Mouse (Mus musculus): Measurements from ENCODE around the gene Brsk1.

The Brsk1 gene

DNA sequence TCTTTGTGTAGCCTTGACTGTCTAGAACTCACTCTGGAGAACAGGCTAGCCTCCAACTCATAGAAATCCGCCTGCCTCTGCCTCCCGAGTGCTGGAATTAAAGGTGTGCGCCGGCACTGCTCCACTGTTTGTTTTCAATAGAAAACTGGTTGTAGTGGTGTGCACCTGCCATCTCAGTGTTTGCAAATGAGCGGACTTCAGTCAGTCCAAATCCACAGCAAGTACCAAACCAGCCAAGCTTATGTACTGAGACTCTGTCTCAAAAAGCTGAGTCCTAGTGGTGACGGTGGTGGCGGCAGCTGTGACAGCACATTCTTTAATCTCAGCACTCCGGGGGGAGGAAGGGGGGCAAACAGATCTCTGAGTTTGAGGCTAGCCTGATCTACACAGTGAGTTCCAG lies 21.9 kb upstream of the Brsk1 start:
- DNase-seq (ENCODE audit: low spot score in 2 of 2): no peak

DNA sequence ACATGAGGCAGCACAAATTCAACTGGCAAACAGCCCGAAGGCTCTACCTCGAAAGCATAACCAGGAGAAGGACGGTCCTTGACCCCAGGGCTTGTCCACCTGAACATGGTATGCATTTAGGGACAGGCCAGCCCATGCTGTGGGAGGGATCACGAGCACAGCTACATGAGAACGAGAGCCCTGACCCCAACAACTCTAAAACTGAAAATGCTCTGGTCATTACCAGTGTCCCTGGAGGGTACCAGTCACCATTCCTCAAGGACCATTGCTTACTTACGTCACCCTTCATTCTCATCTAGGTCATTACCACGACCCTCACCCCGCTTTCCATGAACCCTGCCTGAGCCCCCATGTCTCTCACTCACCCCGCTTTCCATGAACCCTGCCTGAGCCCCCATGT lies 21.2 kb upstream of the Brsk1 start:
- DNase-seq (ENCODE audit: low spot score in 2 of 2): no peak

DNA sequence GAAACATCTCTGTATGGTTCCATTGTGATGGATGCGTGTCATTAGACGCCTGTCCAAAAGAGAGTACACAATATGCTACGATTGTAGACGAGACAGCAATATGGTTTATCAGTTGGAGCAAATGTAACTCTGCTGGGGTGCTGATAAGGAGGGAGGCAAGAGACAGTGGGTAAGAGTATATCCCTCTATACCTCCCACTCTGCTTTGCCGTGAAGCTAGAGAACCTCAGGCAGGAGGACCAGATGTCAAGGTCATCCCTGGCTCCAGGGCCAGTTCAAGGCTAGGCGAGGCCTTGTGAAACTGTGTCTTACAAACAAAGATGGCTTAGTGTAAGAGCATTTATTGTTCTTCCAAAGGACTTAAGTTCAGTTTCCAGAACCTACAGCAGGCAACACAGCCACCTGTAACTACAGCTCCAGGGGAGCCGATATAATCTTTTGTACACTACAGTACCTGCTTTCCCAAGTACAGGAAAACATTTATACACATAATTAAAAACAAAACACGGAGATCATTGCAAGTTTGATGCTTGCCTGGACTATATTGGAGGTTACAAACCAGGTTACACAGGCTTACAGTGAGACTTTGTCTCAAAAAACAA lies 19.6 kb upstream of the Brsk1 start:
- no peak for DNase-seq (ENCODE audit: low spot score in 2 of 2)

DNA sequence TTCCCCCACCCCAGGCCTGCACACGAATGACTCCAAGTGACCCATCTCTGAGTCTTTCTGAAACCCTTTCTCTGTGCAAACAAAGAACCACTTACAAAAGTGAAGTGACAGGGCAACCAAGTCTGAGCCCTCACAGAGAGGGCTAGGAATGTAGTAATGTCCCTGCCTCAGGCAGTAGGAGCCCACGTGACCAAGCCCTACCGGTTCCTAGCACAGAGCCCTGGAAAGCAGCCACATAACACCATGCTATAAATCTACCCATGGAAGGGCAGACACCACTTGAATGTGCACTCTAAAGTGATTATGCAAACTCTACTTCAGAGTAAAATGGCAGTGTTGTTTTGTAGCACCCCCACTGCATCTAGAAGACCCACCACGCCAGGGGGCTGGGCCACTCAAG lies 18.4 kb upstream of the Brsk1 start:
- DNase-seq (ENCODE audit: low spot score in 2 of 2): no peak

DNA sequence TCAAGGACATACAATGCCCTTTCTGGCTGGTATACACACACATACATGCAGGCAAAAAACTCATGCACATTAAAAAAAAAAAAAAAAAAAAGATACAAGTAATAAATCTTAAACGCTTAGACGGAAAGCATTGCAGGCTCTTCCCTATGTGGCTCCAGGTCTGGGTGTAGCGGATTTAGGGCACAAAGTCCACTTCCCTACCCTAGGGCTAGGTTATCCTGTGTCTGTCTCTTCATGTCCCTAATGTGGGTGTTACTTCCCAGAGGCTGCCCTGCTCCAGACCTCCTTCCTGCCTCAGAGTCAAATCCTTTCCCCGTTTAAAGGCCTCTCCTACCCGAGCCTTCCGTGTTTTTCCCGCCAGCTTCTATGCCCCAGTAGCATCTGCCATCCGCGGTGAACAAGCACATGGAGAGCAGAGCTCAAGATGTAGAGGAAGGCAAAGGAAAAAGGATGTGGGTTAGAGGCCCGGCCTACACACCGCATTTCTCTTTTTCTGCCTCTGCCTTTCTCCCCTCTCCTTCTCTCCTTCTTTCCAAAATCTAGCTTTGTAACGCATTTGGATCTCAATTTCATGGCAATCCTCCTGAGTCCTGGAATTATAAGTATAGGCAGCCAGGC lies 16.2 kb upstream of the Brsk1 start:
- DNase-seq (ENCODE audit: low spot score in 2 of 2): no peak

DNA sequence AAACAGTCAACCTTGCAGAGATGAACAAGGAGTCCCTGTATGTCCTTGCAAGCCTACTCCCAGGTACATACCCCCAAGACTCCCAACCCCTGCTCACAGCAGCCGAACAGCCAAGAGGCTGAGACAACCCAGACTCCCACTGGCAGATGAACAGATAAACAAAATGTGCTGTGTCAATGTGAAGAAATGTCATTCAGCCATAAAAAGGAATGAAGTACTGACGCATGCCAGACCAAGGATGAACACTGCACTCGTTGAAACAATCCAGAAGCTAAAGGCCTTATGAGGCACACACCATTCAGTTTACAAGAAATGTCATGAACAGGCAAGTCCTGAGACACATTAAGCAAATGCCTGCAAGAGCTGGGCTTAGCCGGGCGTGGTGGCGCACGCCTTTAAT lies 15.2 kb upstream of the Brsk1 start:
- DNase-seq (ENCODE audit: low spot score in 2 of 2): no peak

DNA sequence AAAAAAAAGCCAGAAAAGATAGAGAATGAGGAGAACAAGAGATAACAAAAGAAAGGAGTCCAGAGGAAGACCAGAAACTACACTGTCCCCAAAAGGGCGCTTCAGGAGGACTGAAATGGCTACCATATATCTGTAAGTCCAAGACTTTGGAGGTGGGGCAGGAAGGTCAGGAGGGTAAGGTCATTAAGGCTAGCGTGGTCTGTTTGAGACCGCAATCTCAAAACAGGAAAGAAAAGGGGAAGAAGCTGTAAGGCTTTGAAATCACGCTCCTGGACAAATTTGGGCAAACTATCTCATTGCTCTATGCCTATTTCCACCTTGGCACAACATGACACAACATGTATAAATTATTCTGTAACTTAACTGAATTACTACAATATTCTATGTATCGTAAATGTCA lies 7.1 kb upstream of the Brsk1 start:
- DNase-seq (ENCODE audit: low spot score in 2 of 2): no peak

DNA sequence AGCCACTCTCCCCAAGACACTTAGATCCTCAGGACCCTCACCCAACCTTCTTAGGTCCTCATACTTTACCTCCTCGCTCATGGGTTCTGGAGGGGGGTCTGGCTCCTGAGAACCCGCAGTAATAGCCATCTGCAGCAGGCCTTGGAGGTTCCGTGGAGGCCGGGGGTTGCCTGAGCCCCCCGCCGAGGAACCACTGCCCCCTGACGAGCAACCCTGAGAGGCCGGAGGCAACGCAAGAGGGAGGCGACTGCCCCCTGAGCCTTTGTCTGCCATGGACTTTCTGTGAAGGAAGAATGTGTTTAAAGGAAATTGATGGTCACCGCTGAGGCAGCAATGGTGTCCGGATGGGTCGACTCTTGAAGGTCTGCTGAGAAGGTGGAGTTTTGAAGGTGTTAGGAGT lies 6.2 kb upstream of the Brsk1 start:
- no peak for DNase-seq (ENCODE audit: low spot score in 2 of 2)

DNA sequence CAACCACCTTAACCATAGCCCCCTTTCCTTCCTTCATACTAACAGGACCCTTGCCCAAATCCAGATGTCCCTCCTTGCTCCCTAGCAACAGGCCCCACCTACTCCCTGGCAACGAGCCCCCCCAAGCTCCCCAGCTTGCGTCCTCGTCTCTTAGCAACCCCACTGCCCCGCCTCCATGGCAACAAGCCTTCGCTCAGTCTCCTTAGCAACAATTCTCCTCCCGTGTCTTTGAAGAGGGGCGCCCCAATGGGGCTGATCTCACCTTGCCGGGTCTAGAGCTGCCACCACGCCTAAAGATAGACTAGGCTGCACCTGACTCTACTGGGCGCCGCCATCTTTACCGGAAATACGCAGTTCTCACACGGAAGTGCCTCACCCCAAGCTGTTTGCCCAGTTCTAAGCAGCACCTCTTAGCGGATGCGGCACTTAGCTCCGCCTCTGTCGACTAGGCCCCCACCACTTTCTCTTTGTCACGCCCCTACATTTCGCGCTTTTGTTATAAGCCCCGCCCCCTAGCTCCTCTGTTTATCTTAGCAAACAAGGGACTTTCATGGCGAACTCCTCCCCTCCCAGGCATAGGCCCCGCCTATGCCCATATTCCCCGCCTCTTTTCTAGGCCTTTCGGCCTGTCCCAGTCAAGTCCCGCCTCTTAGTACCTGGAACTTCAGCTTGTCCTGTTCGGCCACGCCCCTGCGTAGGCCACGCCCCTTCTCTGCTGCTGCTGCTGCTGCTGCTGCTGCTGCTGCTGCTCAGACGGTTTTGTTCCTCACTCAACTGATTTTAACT lies 5.6 kb upstream of the Brsk1 start, which contains the start of gene Hspbp1:
Hspbp1 (minus strand) TSS at position 437 of the 786 bp plus-strand sequence.
- peak; percentile 91 to 94 for DNase-seq (ENCODE audit: low spot score in 2 of 2)

DNA sequence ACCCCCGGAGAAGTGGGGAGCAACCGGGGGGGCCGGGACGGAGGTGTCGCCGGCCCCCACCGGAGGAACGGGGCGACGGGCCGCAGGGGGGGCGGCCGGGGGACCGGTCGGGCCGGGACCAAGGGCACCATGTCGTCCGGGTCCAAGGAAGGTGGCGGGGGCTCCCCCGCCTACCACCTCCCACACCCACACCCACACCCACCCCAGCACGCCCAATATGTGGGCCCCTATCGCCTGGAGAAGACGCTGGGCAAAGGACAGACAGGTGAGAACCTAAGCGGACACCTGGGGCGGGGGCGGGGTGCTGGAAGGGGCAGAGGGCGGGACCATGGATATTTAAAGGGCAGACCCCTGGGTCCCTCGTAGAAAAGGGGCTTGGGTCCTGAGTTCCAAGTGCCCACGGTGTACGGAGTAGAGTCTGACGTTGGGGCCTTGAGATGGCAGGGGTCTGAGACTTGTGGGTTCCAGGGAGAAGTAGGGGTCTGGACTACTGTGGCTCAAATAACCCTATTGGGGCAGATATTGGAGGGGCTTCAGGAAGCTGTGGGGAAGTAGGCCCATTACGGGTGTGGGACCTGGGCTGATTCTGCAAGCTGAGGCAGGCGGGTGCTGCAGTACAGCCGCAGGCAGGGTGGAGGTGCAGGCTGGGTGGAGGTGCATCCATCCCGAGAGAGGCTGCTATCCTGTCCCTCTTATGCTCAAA lies 698 bp downstream of the Brsk1 start:
- DNase-seq (ENCODE audit: low spot score in 2 of 2): no peak

DNA sequence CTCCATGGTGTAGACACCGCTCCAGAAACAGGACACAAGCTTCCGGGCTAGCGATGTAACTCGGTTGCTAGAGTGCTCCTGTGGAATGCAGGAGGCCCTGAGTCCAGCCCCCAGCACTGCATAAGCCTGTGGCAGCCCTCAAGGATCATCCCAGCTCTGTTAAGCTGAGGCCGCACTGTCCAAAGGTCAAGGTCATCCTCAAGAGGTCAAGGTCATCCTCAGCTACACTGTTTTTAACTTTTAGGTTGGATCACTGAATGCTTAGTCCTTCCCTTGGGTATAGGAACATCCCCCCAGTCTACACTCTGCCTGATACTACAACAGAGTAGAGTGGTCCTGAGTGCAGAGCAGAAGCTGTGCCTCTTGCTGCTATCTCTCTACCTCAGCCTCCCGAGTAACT lies 2.6 kb downstream of the Brsk1 start:
- DNase-seq (ENCODE audit: low spot score in 2 of 2): no peak

DNA sequence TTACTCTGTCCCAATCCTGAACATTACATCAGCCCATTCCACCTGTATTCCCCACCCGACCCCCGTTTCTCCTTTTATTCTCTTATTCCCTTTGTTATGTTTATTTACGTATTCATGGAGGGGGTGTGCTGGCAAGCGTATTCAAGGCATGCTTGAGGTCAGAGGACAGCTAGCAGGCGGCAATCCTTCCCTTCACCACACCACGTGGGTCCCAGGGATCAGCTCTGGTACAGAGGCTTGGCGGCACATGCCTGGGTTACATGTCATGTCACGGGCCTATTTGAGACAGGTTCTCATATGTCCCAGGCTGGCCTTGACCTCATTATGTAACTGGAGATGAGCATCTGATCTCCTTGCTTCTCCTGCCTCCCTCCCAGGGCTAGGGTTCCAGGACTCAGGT lies 11.9 kb downstream of the Brsk1 start:
- no peak for DNase-seq (ENCODE audit: low spot score in 2 of 2)

DNA sequence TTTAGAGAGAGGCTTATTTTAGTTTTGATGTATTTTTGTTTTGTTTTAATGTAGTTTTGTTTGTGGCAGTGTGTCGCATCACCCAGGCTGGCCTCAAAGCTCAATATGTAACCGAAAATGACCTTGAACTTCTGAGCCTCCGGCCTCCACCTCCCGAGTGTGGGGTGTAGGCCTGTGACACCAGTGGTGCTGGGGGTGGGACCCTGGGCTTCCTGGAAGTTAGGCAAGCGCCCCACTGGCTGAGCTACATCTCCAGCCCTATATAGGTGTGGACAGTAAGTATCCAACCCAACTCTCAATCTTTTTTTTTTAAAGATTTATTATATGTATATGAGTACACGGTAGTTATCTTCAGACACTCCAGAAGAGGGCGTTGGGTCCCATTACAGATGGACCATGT lies 12.8 kb downstream of the Brsk1 start:
- DNase-seq (ENCODE audit: low spot score in 2 of 2): no peak

DNA sequence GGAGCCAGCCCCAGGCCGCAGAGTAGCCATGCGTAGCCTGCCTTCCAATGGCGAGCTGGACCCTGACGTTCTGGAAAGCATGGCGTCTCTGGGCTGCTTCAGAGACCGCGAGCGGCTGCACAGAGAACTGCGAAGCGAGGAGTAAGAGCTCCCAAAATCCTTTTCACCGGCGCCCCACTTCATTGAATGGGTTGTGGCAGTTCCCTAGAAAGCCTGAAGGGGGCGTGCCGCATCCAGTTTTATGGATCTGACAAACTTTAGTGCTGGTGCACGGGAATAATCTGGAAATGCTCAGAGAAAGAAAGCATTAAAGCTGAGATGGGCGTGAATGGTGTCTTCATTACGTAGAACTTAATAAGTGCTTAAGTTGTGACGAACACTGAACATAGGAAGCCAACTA lies 14.7 kb downstream of the Brsk1 start:
- no peak for DNase-seq (ENCODE audit: low spot score in 2 of 2)

DNA sequence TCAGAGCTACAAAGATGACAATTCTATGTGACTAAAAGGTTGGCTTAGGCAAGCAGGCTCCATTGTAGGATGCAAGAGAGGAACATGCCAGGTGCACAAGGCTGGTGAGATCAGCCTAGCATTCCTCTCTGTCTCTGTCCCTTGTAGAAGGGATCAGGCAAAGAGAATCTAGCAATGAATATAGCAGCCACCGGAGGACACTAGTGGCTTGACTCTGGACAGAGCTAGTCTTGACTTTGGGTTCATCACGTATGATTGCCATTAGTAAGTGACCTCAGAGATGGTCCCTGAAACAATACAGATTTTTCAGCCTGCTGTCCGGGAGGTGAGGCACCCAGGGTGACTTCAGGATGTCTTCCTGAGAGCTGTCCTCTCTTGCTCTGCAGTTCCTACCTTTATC lies 22.2 kb downstream of the Brsk1 start:
- no peak for DNase-seq (ENCODE audit: low spot score in 2 of 2)

DNA sequence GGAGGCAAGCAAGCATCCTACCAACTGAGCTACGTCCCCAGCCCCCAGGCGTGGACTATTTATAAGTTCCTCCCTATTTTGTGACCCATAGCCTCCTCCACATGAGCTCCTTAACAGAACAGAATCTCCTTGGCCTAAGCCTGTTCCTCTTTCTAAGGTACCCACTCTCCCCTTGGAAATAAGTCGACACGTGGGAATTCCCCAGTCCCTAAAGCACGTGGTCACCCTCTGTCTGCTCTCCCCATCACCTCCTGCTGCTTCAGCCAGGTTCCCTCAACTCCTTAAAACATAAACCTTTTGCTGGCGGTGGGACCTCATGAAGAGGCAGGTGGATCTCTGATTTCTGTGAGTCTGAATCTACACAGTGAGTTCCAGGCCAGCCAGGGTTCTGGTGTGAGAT lies 26.6 kb downstream of the Brsk1 start:
- no peak for DNase-seq (ENCODE audit: low spot score in 2 of 2)

DNA sequence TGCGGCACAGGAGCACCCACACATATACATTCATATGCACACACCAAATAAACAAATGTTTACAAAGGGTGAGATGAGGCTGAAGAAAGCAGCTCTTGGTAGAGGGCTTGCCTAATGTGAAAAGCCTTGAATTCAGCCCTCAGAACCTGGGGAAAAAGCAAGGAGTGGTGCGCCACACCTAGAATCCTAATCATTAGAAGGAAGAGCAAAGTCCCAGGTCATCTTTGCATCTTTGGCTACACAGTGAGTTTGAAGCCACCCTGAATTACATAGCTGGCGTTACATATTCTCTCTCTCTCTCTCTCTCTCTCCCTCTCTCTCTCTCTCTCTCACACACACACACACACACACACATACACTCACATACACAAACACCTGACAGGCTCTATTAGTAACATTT lies 28.9 kb downstream of the Brsk1 start:
- no peak for DNase-seq (ENCODE audit: low spot score in 2 of 2)

DNA sequence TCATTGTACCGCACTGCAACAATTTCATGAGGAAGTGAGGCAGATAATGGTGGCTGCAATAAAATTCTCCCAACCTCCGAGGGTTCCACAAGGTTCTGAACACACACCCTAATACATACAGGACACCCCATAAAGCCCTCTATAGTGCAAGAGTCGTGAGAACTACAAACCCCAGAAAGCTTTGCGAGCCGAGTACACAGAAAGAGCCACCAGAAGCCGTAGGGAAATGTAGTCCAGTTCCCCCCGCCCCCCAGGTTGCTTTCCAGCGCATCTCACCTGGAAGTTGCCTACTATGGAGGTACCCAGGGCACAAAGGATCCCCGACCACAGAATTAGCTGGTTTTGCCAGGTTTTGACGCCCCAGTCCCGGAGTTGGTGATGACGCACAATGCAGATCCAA lies 33.1 kb downstream of the Brsk1 start:
- peak in 1 of 2 experiments; percentile 45 for DNase-seq (ENCODE audit: low spot score in 2 of 2)

DNA sequence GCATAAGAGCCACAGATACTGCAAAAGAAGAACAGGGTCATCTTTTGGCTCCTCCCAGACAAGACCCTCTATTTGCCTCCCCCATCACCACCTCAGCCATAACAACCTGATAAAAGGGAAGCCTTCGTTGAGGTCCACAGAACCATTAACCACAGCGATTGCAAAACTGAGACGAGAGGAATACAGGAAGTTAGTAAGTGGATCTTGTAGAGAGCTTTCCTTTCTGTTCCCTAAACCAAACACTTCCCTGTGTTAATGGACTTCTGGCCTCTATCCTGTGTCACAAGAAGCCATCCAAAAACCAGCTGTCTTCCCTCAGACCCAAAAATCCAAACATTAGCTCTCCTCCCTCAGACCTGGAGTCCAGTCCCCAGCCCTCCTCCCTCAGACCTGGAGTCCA lies 34.0 kb downstream of the Brsk1 start:
- DNase-seq (ENCODE audit: low spot score in 2 of 2): no peak

DNA sequence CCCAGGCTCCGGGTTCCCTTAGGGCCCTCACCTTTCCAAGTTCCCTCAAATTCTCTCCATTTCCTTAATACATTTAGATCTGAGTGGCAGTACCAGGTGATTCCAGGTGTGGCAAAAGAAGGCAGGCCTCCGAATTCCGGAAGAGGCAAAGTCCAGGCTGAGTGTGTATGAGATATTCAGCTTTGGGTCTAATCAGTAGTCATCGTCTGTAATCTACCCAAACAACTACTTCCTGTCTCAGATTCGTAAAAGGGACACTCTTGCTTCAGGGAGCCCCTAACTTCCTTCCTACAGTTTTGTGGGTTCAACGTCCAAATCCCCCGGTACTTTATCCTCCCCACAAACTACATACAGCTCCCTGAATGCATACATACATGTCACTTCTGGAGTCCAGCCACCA lies 34.8 kb downstream of the Brsk1 start, which contains the start of gene Tmem150b:
Tmem150b (minus strand) TSS at position 81 of the 400 bp plus-strand sequence.
- DNase-seq (ENCODE audit: low spot score in 2 of 2): no peak

DNA sequence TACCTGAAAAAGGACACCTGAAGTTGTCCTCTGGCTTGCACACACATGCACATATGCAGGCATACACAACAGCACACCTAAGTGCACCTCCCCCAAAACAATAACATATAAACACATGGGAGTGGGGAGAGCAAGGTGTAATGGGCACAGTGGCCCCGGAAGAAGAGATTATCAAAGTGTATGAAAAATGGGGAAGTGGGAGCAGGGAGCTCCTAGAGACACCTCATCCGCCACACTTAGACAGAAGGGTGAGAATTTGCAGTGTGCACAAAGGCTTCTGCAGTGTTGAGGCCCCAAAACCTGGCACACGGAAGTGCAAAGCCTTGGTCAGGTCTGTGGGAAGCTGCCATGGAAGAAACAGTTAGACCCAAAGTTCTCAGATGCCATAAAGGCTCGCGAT lies 40.7 kb downstream of the Brsk1 start:
- DNase-seq (ENCODE audit: low spot score in 2 of 2): no peak

DNA sequence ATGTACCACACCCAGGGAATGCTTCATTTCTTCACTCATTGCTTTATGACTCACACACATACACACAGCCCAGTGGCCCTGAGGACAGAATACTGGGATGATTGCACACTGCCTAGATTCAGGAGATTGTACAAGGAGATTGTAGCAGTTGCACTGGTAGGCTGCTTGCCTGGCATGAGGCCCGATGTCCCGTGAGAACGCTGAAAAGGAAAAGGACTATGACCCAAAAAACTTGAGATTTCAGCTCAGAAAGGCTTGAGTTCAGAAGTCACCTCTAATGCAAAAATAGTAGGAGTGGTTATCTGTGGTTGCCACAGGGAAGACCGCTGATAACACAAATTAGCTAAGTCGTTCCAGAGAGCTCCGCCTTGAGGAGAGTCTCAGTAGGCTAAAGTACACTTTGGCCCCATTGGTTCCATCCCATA lies 42.6 kb downstream of the Brsk1 start:
- DNase-seq (ENCODE audit: low spot score in 2 of 2): no peak

All from right cerebral cortex, postnatal 36 days (tissue).